Mouse (Mus musculus) G1E (cell line): ENCODE data around the gene Aff3. TPM values are rescaled to one million over a fixed set of nuclear protein-coding genes. Genes with fewer than 3 reads are reported as not detected.
A peak's percentile ranks its signal among the peaks of the same experiment; 100 is the strongest.

ENCODE experiments used
- ATAC-seq: 2 replicates; pipeline ENCODE4 v1.8.0; 2016; ENCODE audit warnings: mild to moderate bottlenecking; ENCODE audit not compliant: insufficient number of reproducible peaks, poor library complexity, low FRiP score, severe bottlenecking; ENCODE audit errors: extremely low read depth
- DNase-seq: peaks from one replicate; pipeline ENCODE4 v3.0.0; 2012; ENCODE audit warnings: low spot score
- H3K27me3 ChIP-seq: 2 replicates; pipeline ENCODE4 v1.6.1; 2012; ENCODE audit warnings: mild to moderate bottlenecking, low read length, inconsistent platforms; ENCODE audit not compliant: insufficient read depth
- H3K36me3 ChIP-seq: replicated peaks from 2 replicates; pipeline ENCODE3; 2012; ENCODE audit warnings: mild to moderate bottlenecking, inconsistent platforms
- H3K4me1 ChIP-seq: 2 replicates; pipeline ENCODE4 v1.6.1; 2012; ENCODE audit warnings: low read depth, low read length, inconsistent platforms, mixed read lengths; ENCODE audit not compliant: insufficient read depth
- H3K4me3 ChIP-seq: 2 replicates; pipeline ENCODE4 v1.5.1; 2012; ENCODE audit warnings: low read depth, mild to moderate bottlenecking, inconsistent platforms, low read length, moderate library complexity, mixed read lengths
- H3K9me3 ChIP-seq: replicated peaks from 2 replicates; pipeline ENCODE4 v1.6.1; 2012; ENCODE audit warnings: inconsistent platforms
- CTCF ChIP-seq: IDR thresholded peaks from 2 replicates; pipeline ENCODE4 v1.5.1; 2012; ENCODE audit warnings: low read depth, low read length, inconsistent platforms, mixed read lengths
- GATA1 ChIP-seq: IDR thresholded peaks from 2 replicates; pipeline ENCODE4 v1.6.1; 2012; ENCODE audit warnings: borderline replicate concordance, low read length, inconsistent platforms, mixed read lengths
- GATA2 ChIP-seq: IDR thresholded peaks from 2 replicates; pipeline ENCODE4 v1.6.1; 2012; ENCODE audit warnings: low read depth, low read length, inconsistent platforms, borderline replicate concordance
- POLR2AphosphoS5 ChIP-seq: IDR thresholded peaks from 2 replicates; pipeline ENCODE4 v1.6.1; 2012; ENCODE audit warnings: low read depth, low read length, inconsistent platforms; ENCODE audit not compliant: insufficient replicate concordance
- TAL1 ChIP-seq: conservative IDR thresholded peaks from 2 replicates; pipeline ENCODE4 v1.6.1; 2012; ENCODE audit warnings: low read depth, low read length, inconsistent platforms, mixed read lengths
- polyA plus RNA-seq: library from polyadenylated mRNA; stranded (reverse); fragments of >175 nt; gene quantifications from 2 replicates; pipeline ENCODE4 v1.2.3, GENCODE M21; 2012
- total RNA-seq, 2 experiments: library from RNA; stranded (forward) in 1 of 2; stranded (reverse) in 1 of 2; fragments of 200-1000 nt in 1 of 2; fragments of >200 nt in 1 of 2; fragmentation: Nextera tagmentation in 1 of 2; gene quantifications; 2 replicates each; pipeline ENCODE4 v1.2.3; 2014 to 2017

Aff3 gene
- total and polyA plus RNA-seq, 3 experiments, result 2.3 to 6.9 (median 6.3) TPM

DNA sequence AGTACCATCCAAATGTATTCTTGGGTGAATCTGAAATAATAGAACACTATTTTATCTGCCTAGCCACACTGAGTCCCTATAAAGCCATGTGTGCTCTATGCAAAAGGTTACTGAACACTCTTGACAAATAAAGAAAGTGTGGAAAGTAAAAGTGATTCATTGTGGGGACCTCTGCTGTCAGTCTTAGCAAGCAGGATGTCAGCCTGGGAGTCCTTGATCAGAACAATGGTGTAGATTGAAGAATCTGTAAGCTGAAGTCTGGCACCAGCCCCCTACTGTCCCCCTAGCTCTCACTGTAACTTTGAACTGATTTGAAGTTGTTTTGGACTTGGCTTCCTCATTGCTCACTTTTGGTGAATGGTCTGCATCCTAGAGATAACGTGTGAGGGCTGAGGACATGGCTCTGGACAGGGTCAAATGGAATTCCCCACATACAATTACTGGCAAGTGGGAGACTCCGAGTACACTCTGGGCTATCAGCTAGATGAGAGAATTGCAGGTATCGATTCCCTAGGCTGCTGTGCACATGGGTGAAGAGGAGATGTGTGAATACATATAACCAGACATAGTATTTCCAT, 2.0 kb downstream of the Aff3 start:
- TF ChIP-seq TAL1 (0 out of 2 replicates have a peak, but pooled peaks have one; percentile 1), POLR2AphosphoS5 (no peak)
- peaks cover 38% of the 10 kb centered on the region for H3K4me1 ChIP-seq
- no peak for ATAC-seq
- DNase-seq, result no peak
- no peak overlapping the region for H3K4me3 ChIP-seq
- 0 out of 2 replicates have a peak, but pooled peaks cover 2% of the 10 kb centered on the region for H3K27me3 ChIP-seq
- no peaks in the 10 kb centered on the region for H3K9me3 ChIP-seq
- H3K36me3 ChIP-seq, result no peaks in the 10 kb centered on the region

DNA sequence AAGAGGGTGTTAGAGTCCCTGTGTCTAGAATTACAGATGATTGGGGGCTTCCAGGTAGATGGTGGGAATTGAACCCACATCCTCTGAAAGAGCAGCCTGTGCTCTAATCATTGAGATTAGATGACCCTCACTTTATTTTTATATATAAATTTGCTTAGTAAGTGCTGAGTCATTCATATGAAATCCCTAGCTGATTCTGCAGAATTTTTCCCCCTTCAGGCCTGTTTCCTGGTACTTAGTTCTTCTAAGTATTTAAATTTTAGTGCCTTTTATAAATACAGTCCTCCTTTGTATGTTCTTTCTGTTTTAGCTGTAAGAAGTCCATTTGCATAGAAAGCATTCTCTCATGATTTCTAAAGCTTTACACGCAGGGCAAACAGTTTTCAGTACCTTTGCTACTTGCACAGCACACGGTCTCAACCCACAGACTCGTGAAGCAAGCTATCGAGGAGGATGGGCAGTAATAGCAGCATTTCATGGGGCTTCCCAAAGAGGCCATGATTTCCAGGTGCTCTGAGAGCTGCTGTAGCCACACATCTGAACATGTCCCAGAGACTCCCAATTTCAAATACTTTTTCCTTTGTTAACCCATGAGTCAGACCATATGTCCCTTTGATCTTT, 5.7 kb downstream of the Aff3 start:
- H3K36me3 ChIP-seq, result no peaks in the 10 kb centered on the region
- peaks cover 28% of the 10 kb centered on the region for H3K4me1 ChIP-seq
- ATAC-seq (no peak), DNase-seq (no peak)
- H3K4me3 ChIP-seq, result no peak overlapping the region
- TF ChIP-seq CTCF (no peak), POLR2AphosphoS5 (no peak), GATA1 (no peak)
- H3K9me3 ChIP-seq, result no peaks in the 10 kb centered on the region
- H3K27me3 ChIP-seq, result 0 out of 2 replicates have a peak, but pooled peaks cover 2% of the 10 kb centered on the region

DNA sequence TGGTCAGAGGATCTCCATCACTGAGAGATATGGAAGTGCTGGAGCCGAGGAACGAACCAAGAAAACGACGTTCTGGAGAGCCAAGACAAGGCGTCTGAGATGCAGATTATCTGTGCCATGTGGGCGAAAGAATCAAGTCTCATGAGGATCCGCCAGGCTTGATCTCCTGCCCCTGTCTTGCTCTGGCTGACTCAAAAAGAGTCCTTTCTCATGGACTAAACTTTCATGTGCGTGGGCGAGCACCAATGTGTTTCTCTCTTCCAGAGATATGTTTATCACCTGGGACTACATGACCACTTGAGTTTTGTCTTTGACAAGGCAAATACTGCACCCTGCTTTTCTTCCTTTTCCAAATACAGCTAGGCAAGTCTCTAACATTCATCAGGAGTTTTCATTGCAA, 6.4 kb downstream of the Aff3 start:
- Histone ChIP-seq H3K4me3 (no peak overlapping the region), H3K27me3 (0 out of 2 replicates have a peak, but pooled peaks cover 2% of the 10 kb centered on the region), H3K4me1 (peaks cover 28% of the 10 kb centered on the region), H3K9me3 (no peaks in the 10 kb centered on the region), H3K36me3 (no peaks in the 10 kb centered on the region)
- no peak for TF ChIP-seq GATA1
- TF ChIP-seq TAL1, result no peak
- TF ChIP-seq GATA2, result no peak
- no peak for TF ChIP-seq CTCF
- no peak for TF ChIP-seq POLR2AphosphoS5
- DNase-seq, result no peak
- no peak for ATAC-seq

DNA sequence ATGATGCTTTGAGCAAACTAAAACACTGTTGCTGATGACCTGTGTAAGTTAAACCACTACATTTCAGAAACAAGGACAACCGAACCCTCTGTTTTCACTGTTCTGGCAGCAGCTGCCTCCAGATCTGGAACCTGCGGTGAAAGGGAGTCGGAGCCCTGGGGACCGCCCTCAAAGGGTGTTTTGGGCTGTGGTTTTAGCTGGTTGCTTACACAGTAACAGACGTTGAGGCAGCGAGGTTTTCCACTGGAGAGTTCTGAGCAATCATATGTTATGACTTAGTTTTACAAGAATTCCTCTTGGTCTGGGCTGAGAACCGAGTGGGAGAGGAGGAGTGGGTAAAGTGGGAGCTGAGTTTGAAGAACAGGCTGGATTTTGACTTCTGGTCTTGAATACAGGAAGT, 7.1 kb downstream of the Aff3 start:
- Histone ChIP-seq H3K4me3 (no peak overlapping the region), H3K4me1 (peaks cover 21% of the 10 kb centered on the region), H3K36me3 (no peaks in the 10 kb centered on the region), H3K9me3 (no peaks in the 10 kb centered on the region), H3K27me3 (0 out of 2 replicates have a peak, but pooled peaks cover 2% of the 10 kb centered on the region)
- ATAC-seq (no peak), DNase-seq (no peak)
- TF ChIP-seq CTCF (no peak), GATA2 (no peak), GATA1 (no peak), POLR2AphosphoS5 (no peak), TAL1 (no peak)

DNA sequence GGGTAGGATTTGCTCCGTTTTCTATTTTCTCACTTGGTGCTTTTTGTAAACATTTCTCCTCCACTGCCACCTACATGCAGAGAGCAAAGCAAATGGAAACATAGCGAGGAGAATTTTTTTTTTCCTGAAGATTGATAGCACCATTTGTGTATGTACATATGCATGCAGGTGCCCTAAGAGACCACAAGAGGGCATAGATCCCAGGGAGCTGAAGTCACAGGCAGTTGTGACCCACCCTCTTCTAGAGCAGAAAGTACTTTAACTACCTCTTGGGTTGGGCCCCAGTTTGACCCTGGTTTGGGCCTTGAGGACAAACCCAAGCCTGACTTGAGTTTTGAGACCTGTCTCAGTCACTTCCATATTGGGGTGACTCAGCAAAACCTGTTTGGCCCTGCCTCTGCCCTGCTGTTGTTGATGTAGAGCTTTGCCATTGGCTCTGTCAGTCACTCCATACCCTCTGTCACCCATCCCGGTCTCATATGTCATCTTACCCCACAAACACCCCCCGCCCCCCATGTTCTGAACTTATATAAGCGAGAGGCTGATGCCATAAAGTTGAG, 9.7 kb downstream of the Aff3 start:
- no peak for TF ChIP-seq TAL1
- TF ChIP-seq GATA1, result no peak
- TF ChIP-seq POLR2AphosphoS5, result no peak
- Histone ChIP-seq H3K4me1 (peaks cover 17% of the 10 kb centered on the region), H3K36me3 (no peaks in the 10 kb centered on the region), H3K27me3 (no peaks in the 10 kb centered on the region), H3K9me3 (no peaks in the 10 kb centered on the region), H3K4me3 (no peak overlapping the region)
- ATAC-seq (no peak), DNase-seq (no peak)

DNA sequence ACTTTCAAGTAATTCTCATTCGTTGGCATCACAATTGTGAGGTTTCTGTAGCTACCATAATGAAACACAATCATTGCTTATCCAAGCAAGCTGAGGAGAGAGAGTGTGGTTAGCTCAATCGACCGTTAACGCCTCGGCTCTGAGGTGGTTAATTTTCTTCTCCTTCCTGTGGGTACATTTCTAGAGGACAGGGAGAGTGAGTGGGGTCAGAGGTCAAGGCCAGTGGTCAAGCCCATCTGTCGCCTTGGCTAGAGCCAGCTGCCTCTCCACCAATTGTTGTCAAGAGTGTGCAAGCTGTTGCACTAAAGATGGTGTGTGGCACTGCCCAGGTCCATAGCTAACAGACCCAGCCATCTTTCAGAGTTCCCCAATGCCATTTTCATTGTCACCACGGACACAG, 14.7 kb downstream of the Aff3 start:
- H3K36me3 ChIP-seq, result no peaks in the 10 kb centered on the region
- DNase-seq (no peak), ATAC-seq (no peak)
- H3K4me3 ChIP-seq, result no peak overlapping the region
- no peak for TF ChIP-seq GATA1
- no peak for TF ChIP-seq GATA2
- TF ChIP-seq POLR2AphosphoS5, result no peak
- no peak for TF ChIP-seq TAL1
- no peak for TF ChIP-seq CTCF
- no peaks in the 10 kb centered on the region; the same call in none of the 2 replicates for H3K27me3 ChIP-seq
- H3K9me3 ChIP-seq, result no peaks in the 10 kb centered on the region
- H3K4me1 ChIP-seq, result no peaks in the 10 kb centered on the region
